Mouse (Mus musculus): ENCODE data around the gene Wfdc1.

Wfdc1 gene

GRCm38 (mm10) chr8:119679184-119679583 lies 13.0 kb downstream of the Wfdc1 start:
- no peak for DNase-seq (ENCODE audit: low read depth, low spot score)

- no peak for DNase-seq (ENCODE audit: low read depth, low spot score)
These were observed 24.4 kb downstream of the Wfdc1 start for GRCm38 (mm10) chr8:119690602-119691001.

DNA sequence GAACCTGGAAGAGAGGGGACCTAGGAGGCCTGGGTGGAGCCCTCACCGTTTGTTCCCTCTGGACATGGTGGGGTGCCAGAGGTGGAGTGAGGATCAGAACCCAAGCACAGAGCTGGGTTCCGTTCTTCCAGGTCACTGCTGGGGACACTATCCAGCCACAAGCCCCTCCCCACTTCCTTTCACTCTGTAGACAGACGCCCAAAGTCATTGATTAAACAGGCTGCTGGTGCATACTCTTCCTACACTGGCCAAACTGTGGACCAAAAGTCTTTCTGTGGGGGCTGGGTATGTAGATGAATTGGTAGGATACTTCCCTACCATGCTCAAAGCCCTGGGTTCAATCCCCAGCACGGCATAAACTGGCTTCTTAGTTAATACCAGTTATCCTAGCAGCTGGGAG lies 25.8 kb downstream of the Wfdc1 start:
- DNase-seq (ENCODE audit: low read depth, low spot score) = no peak

DNA sequence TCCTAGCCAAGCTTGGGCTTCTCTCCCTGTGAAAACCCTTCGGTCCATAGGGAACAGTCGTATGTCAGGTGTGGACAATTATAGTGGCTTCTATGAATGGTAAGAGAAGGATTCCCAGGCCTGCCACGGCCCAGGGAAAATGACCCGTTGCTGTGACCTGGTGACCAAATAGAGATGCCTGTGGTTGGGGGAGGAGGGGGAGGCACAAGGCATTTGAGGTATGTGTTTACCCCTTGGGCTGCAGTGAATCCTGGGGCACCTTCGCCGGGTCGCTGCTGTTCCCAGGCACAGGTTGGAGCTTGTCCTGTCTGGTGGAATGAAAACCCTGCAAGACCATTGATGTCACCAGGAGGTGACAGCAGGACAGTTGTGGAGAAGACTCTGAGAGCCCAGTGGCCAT lies 28.5 kb downstream of the Wfdc1 start:
- no peak for DNase-seq (ENCODE audit: low read depth, low spot score)

GRCm38 (mm10) chr8:119697163-119697562 lies 31.0 kb downstream of the Wfdc1 start:
- DNase-seq (ENCODE audit: low read depth, low spot score) = no peak

GRCm38 (mm10) chr8:119698960-119699359 lies 32.8 kb downstream of the Wfdc1 start:
- DNase-seq (ENCODE audit: low read depth, low spot score) = no peak

GRCm38 (mm10) chr8:119699549-119700134 lies 33.5 kb downstream of the Wfdc1 start, which contains the start of gene Atp2c2:
Gene Atp2c2 (plus strand): TSS chr8:119700009.
- DNase-seq (ENCODE audit: low read depth, low spot score) = no peak

GRCm38 (mm10) chr8:119702965-119703364 lies 36.8 kb downstream of the Wfdc1 start:
- no peak for DNase-seq (ENCODE audit: low read depth, low spot score)

- DNase-seq (ENCODE audit: low read depth, low spot score) = no peak
These were observed 41.0 kb downstream of the Wfdc1 start for GRCm38 (mm10) chr8:119707146-119707545.

- DNase-seq (ENCODE audit: low read depth, low spot score) = no peak
These were observed 42.3 kb downstream of the Wfdc1 start for GRCm38 (mm10) chr8:119708471-119708870.

- no peak for DNase-seq (ENCODE audit: low read depth, low spot score)
These were observed 42.9 kb downstream of the Wfdc1 start for GRCm38 (mm10) chr8:119708878-119709702.

DNA sequence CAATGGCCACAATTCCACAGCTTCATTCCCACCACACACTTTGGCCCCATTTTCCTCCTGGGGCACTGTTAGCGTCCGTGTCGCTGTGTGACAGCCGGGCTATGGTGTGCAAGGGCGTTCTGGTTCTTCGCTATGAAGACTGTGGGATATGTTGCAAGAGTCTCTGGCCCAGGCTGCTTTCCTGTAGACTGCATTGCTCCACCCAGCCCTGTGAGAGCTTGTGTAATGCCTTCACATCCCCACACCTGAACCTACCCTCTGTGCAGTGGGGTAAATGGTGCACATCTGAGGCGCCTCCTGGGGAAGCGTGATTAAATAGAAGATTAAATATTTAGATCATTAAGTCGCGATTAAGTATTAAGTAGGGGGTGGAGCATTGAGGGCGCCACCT lies 43.5 kb downstream of the Wfdc1 start:
- DNase-seq (ENCODE audit: low read depth, low spot score) = no peak

GRCm38 (mm10) chr8:119712226-119712625 lies 46.1 kb downstream of the Wfdc1 start:
- no peak for DNase-seq (ENCODE audit: low read depth, low spot score)

DNA sequence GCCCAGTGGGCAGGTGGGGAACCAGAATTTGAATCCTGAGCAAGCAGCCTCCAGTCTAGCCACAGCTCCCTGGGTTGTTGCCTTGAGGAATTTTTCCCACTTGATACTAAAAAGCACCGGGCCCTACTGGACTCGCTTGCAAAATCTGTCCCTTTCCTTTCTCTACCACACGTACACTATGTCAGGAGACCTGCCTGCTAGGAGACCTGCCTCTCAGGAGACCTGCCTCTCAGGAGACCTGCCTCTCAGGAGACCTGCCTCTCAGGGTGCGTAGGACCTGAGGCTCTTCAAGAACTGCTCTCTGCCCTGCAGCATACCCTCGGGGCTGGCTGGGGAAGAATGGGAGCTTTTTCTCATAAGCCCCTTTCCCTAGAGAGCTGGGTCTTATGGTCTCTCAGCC lies 47.3 kb downstream of the Wfdc1 start:
- no peak for DNase-seq (ENCODE audit: low read depth, low spot score)

DNA sequence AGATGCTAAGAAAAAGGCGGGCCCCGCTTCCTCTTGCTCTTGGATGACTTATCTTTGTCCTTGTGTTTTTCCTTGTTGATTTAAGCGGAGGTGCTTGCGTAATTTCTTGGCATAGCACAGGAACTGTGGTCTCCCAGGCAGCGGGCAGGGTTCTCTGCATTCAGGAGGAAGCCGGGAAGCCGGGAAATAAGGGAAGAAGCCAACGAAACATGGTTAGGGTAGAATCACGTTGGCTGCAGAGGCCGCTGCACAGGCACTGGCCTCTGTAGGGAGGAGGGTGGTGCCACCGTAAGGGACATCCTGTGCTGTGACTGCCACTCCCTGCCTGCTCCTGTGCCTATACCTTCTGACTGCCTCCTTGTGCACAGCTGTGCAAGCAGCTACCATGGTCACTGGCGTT lies 49.1 kb downstream of the Wfdc1 start:
- no peak for DNase-seq (ENCODE audit: low read depth, low spot score)

DNA sequence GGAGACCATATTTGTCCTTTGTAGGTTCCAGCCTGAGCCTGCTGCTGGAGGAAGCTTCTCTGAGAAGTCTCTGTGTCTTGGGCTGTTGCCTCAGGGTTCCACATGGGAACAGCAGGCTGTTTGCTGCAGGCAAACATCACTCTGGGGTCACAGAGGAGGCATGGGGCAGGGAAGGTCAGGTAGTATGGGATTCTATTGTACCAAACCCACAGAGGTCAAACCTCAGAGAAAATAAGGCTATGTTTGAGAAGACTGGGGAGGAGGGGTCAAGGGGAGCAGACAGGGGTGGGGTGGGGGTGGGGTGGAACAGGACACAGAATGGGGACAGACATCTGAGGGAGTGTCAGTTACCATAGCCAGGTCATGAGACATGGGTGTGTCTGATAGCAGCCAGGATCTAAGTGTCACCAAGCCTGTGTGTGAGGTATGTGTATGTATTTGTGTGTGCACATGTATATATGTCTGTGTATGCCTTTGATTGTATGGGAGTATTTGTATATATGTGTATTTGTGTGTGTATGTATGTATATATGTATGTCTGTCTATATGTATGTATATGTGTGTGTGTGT lies 50.6 kb downstream of the Wfdc1 start:
- DNase-seq (ENCODE audit: low read depth, low spot score) = no peak

DNA sequence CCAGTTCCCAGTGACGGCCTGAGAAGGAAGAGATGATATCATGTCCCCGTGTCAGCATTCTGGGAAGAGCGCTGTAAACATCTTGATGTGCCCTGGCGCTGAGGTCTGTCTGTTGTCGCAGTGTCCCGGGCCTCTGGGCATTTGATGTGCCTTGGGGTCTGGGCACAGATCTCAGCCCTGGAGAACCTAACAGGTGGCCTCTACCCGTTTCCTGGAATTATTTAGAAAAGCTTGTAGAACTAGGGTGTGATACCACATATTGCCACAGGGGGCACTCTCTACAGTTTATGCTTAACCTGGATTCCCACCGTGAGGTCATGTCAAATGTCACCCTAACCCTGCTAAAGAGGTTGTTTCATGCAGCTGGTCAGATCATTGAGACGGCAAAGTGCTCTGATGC lies 51.6 kb downstream of the Wfdc1 start:
- peak; percentile 23 for DNase-seq (ENCODE audit: low read depth, low spot score)

- DNase-seq (ENCODE audit: low read depth, low spot score) = no peak
These were observed 52.9 kb downstream of the Wfdc1 start for GRCm38 (mm10) chr8:119719011-119719501.

DNA sequence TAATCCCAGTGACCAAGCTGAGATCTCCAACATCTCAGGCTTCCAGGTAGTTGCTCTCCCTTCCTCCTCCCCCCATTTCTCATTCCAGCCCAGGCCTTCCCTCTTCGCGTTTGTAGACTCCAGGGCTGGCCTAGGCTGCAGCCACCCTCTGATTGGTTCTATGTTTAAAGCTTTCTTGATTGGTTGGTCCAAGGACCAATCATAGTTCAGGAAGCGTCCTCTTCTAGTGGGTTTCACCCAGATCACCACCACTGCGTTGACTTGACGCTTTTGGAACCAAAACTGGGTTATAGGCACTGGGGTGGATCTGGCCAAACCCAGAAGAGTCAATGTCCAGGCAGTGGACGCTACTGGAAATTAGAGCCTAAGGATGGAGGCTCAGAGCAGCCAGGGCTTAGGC lies 56.2 kb downstream of the Wfdc1 start:
- DNase-seq (ENCODE audit: low read depth, low spot score) = no peak

DNA sequence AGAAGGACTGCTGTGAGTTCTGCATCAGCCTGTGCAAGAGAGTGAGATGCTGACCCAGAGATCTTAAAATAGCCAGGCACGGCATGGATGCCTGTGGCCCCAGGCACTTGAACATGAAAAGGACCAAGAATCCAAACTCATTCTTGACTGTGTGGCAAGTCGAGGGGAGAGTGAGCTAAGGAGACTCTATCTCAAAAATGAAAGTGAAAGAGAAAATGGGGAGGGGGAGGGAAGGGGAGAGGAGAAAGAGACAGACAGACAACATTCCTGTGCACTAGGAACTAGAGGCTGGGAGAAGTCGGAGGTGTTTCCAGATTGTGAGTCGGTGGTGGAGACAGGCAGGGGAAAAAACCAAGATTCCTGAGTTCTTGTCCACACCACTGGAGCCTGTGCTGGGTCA lies 57.5 kb downstream of the Wfdc1 start:
- DNase-seq (ENCODE audit: low read depth, low spot score) = no peak

DNA sequence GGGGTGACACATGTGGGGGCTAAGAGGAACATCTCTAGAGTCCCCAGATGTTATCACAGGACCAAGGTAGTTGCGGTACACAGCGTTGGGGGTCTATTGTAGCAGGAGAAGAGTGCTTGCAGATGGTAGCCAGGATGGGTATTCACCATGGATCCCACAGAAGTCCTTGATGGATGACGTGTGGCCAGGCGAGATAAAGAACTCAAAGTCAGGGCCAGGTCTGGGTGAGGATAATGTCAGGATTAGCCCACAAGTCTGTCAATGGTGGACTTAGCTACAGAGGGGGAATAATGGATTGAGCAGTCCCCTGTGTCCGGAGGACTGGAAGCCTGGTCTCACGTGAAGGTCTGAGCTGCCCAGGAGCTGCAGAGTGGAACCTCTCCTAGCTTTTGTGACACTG lies 58.4 kb downstream of the Wfdc1 start:
- DNase-seq (ENCODE audit: low read depth, low spot score) = no peak

GRCm38 (mm10) chr8:119727093-119727492 lies 60.9 kb downstream of the Wfdc1 start:
- no peak for DNase-seq (ENCODE audit: low read depth, low spot score)
